Mouse (Mus musculus) cerebellum, postnatal 4 days (tissue): ENCODE data around the gene Palm.
"Not testable (repeated sequence)": the region's sequence is repeated elsewhere in the genome, so short reads cannot be mapped to it uniquely, and the experiment has no call there.

Experiments
- DNase-seq, 2 experiments: peaks; one replicate each; pipeline ENCODE4 v3.0.0; 2022; ENCODE audit warnings: low spot score in 2 of 2, mixed read lengths in 1 of 2

Palm gene

DNA sequence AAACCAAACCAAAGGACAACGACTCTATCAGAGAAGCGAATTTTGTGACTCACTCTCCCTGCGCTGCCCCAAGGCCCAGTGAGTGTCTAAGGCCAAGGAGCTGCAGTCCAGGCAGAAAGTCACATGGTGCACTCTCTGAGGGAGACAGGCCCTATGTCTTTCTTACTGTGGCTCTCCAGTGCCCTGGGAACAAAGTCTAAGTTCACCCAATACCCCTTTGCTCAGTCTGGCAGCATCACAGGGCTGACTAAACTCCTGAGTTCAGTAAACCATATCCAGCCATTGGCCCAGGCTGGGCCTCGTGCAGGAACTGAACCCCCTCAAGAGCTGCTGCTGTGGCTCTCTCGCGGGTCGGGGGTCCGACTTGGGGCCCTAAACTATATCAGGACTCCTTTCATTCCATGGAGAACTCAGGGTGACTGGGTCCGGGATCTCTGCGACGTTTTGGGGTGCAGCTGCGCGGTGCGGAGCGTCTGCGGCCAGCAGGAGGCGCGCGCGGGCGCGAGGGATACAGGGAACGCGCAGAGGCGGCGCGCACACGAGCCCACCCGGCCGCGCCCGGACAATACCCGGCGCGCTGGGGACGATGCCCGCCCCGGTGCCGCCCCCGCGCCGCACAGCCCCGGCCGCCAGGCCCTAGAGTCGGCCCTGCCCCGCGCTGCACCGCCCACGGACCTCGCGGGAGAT lies at the start of gene Palm:
Gene Palm (plus strand): TSS at position 522 of the 687 bp plus-strand sequence.
- DNase-seq, result peak; percentile 69 to 84

DNA sequence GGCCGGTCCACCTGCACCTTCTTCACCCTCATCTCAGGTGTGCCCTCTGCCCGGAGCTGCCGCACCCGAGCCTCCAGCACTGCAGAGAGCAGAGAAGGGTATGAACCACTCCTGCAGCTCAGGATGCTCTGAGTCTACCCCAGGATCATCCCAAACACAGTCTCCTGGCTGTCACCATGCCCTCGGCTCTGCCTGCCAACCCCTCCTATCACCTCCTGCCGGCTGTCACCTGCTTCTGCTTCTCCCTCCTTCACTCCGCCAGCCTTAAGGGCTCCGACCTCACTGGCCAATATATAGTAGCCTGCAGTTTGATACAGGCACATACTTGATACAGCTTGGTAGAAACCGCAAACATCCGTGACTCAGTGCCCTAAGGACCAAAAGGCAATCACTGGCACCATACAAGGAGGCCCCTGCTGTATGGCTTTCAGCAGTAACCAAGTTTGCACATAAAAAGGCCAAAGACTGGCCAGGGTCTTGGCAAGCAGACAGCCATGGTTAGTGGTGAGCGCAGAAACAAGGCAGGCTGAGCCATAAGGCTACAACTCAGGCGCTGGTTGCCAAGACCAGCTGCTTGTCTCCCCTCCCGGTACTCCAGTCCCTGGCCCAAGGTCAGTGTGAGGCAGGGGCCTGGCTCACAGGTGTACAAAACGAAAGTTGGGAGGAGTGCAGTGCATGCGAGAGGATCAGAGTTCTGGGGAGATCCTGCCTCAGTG lies 49.6 kb upstream of the Palm start:
- DNase-seq, result no peak

DNA sequence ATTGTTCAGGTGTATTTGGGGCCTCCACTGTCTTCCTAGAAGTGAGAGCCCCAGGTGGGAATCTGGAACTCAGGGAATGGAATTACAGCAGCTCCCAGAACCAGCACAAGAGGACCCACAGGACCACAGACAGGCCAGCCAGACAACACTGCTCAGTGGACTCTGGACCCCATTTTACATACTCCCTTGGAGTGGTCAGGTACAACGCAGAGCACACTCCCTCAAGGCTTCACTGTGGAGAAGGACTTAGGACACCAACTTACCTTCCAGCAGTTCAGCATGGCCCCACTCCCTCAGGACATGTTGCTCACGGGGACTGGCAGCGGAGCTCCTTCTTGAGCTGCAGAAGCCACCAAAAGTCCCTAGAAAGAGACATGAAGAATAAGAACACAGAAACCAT lies 48.0 kb upstream of the Palm start:
- DNase-seq, result no peak

DNA sequence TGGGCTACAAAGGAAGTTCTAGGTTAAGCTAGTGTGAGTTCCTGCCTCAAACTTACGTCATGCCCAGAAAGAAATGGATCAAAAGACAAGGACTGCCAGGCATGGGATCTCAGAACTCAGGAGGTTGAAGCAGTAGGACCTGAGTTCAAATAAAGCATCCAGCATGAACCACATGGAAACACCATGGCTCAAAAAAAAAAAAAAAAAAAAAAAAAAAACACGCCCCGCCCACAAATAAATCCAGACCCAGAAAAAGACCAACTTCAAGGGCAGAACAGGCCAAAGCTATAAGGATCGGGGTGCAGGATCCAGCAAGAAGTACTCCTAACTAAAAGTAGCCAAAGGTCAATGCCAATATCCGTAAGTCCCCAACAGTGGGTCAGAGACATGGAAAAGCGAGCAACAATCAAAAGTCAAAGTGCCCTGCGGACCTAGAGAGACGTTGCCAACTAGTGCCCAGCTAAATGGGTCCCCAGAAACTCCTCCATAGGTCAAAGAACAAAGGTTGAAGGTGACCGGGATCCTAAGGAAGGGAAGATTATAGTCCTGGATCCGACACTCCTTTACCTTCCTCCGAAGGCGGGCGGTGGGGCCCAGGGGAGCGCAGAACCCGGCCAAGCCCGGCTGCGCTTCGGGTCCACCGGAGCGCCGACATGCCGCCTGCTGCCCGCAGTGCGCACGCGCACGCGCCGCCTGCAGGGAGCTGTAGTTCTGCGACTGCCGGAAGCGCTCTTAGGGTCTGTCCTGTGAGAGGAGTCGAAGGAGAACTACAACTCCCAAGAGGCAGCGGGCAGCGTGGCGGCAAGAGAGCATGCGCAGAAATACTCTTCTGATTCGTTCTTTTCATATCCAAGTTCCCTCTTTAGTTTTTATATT lies 47.2 kb upstream of the Palm start, which contains the start of gene Polrmt:
Gene Polrmt (minus strand): TSS at position 684 of the 876 bp plus-strand sequence.
- DNase-seq, result peak; percentile 88 to 96

DNA sequence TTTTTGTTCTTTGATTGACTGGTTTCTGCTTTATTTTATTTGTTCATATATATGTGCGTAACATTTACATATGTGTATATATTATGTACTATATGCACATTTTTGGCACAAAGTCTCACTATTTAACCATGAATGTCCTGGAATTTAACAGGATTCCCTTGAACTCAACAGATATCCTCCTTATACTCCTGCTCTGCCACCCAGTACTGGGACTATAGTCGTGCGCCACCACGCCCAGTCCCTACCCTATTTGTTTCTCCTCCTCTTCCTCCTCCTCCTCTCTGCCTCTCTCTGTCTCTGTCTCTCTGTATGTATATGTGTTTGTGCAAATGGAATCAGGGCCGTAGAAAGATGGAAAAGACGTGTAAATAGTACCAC lies 46.6 kb upstream of the Palm start:
- DNase-seq, result no peak

DNA sequence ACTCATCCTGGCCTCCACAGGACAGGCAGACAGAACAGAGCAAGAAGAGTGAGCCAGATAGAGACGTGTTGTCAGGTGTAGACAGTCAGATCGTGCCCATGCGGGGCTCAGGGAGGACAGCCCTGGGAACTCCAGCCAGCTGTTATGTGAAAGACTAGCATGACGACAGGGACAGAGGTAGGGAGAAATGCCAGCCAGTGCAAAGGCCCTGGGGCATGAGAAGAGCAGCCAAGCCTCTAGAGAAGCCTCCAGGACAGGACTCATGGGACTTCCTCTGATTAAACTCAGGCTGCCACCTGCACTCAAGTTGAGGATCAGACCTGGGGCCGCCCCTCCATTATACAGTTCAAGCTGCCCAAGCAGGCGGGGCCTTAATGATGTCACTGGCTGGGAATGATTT lies 44.9 kb upstream of the Palm start:
- no peak for DNase-seq

DNA sequence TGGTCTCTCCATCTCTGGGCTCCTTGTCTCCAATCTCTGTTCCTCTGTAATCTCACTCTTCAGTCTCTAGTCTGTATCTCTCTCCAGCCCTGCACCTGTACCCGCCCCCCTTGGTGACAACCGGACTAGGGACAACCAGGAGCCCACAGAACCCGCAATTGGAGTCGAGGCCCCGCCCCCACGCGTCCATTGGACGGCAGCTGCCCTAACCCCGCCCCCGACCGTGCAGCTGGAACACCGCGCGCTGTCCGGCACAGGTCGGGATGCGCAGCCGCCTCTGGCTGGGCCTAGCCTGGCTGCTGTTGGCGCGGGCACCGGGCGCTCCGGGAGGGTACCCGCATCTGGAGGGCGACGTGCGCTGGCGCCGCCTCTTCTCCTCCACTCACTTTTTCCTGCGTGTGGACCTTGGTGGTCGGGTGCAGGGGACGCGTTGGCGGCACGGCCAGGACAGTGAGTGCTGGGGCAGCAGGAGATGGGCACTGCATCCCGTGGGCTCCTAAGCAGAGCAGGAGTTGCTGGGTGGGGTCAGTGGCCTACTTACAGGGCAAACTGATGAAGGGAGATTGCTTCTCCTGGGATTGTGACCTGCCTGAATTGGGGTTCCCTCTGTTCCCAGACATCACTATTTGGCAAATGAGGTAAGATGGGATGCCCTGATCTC lies 38.4 kb upstream of the Palm start, which contains the start of gene Fgf22:
Gene Fgf22 (plus strand): TSS at position 221 of the 661 bp plus-strand sequence.
- DNase-seq, result peak; percentile 56 to 78

DNA sequence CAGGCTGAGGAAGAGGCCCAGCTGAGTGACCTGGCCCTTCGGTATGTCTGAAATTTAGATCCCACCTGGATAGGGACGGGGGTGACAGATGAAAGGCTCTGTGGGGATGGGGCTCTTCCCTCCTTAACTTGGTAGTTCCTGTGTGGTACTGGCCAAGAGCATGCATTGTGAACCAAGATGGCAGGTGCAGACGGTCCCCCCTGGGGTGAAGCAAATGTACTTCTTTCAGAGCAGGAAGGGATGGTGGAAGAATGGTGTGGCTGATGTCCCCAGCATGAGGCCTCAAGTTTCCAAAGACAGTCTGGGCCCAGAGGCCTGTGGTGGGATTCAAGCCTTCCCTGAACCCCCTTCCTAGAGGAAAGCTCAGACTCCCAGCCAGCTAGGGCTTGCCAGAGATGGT lies 37.5 kb upstream of the Palm start:
- DNase-seq, result no peak

DNA sequence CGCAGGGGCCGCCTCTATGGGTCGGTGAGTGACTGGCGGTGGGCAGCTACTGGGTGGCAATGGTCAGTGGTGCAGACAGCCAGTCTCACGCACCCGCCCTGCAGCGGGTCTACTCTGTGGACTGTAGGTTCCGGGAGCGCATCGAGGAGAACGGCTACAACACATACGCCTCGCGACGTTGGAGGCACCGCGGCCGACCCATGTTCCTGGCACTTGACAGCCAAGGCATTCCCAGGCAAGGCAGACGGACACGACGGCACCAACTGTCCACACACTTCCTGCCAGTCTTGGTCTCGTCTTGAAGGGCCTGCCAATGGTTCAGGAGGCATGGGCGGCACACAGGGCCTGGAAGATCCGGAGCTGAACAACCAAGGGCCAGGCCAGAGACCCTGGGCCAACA lies 36.7 kb upstream of the Palm start:
- DNase-seq, result no peak

DNA sequence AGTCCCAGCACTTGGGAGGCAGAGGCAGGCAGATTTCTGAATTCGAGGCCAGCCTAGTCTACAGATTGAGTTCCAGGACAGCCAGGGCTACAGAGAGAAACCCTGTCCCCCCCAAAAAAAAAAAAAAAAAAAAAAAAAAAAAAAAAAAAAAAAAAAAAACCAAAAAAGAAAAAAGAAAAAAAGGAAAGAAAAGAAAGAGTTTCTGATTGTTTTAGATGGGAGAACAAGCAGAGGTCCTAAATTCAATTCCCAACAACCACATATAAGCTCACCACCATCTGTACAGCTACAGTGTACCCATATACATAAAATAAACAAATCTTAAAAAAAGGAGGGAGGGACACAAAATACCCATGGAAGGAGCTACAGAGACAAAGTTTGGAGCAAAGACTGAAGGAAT lies 33.7 kb upstream of the Palm start:
- not testable (repeated sequence) for DNase-seq

DNA sequence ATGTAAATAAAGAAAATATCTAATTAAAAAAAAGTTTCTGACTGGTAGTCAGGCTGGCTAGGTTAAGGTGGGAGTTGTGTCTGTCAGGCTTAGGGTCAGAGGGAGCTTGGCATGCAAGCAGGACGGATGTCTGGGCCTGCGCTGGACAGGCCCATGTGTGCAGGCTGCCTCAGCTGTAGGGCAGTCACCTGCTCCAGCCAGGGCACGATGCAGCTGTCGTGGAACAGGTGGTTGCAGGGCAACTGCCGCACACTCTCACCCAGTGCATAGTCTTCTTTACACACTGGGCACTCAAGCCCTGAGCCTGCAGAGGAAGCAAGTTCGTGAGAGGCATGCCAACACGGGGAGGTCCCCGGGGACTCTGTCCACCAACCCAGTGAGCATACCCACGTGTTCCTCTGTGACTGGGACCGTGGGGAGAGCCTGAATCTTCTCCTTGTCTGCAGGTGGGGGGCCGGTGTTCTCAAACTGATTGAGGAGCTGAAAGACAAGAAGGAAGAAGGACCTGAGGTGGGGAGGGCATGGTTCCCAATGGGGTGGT lies 32.7 kb upstream of the Palm start:
- no peak for DNase-seq

DNA sequence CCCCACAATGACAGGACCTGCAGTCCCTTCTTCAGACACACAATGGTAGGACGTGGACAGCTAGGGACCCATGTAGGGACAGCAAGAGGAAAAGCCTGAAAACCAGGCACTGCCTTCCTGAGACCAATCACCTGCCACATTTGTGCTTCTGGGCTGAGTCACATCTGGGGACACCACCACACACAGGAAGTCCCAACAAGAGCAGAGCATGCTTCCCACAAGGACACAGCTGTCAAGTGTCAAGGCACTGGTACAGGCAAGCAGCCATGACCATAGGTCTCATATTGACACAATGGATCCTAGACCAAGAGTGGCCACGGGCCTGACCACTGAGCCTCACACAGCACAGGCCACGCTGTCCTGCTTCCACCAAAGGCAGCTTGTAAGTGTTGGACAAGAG lies 30.5 kb upstream of the Palm start:
- no peak for DNase-seq

DNA sequence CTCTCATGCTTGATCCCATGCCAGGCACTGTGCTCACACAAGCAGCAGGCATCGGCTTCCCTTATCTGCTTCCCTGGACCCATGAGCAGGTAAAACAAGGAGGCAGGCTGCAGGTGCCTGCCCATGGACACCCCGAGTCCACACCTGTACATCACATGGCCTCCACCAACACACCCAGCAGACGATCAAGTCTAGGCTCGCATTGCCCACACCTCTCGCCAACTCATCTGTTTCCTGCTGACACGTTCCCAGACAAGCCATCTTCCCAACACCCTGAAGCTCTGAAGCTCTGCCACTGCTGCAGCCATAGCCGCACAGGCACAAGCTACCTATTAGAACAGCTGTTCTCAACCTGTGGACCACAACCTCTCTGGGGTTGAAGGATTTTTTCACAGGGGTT lies 29.1 kb upstream of the Palm start:
- DNase-seq, result no peak

DNA sequence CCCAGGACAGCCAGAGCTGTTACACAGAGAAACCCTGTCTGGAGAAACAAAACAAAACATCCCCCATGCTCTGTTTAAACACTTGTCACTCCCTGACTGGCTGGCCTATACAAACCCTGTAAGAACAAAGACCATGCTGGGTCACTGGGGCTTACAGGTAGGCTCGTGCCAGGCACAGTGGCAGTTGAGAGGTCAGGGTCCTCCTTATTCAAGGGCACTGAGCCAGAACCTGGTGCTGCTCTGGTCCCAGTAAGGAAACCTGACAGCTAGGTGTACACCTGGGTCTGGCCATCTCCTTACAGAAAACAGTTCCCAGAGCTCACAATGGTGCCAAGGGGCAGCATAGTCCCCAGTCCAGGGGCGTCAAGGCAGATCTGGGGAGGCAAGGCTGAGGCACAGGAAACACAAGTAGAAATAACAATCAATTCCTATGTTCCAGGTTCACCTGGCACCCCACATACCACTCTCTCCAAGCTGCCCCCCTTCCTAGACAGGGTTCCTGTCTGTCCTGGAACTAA lies 28.1 kb upstream of the Palm start:
- no peak for DNase-seq

DNA sequence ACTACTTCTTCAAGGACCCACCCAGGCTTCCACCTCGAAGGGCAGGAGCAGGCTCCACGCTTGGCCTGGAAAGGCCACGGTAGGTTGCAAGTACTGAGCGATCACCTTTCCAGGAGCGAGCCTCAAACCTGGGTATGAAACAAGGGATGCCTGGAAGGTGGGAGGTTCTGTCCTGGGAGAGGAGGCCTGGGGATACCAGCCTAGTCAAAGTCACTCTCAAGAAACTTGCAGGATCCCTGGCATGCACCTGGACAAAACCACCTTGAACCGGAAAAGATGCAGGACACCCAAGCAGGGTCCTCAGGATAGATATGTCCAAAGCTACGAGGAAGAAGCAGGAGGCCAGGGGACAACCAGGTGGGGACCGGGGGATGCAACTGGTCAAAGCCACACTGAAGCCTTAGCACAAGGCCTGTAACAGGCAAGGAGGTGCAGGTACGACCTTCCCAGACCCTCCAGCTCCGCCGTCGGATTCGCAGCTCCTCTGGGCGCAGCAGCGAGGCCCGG lies 27.3 kb upstream of the Palm start:
- no peak for DNase-seq

DNA sequence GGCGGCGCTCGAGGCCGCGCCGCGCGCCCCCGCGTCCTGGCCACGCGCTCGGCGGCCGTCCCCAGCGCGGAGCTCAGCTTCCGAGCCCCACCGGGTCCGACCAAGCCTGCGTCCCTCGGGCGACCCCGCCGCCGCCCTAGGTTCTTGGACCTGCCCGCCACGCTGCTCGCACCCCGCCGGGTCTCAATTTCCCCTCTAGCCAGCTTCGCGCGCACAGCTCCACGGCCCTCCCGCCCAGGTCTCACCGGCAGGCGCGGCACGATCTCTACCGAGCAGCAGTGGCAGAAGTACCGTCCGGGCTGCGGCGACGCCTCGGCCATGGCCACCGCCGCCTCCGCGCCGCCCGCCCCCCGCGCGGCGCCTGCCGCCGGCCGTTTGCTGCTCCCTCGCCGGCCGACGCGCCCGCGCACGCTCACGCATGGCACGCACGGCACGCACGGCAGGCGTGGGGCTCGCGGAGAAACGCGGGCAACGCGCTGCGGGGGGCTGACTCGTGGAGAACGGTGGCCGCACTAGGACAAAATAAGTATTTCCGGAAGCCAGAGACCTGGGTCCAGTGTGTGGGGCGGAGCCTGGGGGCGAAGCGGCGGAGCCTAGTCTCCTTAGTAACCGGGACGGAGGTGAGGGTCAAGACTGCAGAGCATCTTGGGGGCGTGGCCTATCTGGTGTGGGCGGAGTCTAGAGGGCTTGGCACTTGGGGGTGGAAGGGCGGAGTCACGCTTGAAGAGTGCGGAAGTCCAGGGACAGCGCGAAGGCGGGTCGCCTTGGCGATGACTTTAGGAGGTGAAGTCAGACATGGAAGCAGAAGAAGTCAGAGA lies 26.7 kb upstream of the Palm start, which contains the start of gene Rnf126:
Gene Rnf126 (minus strand): TSS at position 445 of the 818 bp plus-strand sequence.
- peak; percentile 99 to 100 for DNase-seq

DNA sequence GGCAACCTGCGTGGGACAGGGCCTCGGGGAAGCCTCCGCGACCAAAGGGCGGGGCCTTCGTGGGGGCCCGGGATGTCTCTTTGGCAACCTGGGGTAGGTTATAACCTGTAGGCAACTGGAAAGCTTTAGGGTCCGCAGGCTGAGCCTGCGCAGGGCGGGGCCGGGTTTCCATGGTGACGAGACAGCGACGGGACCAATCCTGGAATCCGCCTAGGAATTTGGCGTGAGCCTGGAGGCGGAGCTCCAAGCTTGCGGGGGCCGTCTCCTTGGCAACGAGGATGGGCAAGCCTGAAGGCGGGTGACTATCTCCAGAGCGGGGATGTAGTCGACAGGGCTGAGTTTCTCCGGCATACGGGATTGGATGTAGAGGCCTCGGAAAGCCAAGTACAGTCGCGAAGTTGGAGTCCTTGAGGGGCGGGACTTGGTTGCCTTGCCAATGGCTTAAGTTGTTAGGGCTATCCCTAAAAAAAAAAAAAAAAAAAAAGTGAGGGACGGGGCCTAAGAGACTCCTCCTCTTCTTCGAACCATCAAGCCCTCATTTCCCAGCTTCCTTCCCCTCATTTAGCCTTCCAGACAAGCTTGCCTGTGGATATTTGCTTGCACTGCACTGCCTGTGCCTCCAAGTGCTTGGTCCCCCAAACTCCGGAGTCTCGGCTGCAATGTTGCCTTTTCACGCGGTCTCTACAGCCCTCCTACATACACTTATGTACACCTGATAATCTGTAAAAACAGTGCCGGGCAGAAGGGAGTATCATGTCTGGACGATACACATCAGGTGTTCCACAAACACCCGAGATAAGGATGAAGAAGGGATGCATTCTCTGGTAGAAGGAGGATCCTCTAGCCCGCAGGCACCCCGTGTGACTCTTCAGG lies 25.8 kb upstream of the Palm start:
- peak; percentile 82 to 93 for DNase-seq

DNA sequence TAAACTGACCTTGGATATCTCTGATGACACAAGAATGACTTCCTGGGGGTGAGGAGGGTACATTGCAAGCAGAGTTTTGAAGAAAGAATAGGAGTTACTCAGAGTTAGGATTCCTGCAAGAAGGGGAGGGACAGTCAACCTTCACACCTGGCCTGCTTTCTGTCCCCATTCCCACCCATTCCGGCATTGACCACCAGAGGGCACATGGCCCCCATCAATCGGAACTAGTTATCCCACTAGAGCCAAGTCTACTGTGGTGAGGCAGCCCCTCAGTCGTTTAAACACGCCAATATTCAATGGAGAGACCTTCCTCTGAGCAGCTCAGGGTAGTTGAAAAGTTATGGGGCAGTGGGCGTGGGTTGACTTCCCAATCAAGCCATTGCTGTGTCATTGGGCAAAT lies 25.0 kb upstream of the Palm start:
- peak; percentile 81 to 83 for DNase-seq

DNA sequence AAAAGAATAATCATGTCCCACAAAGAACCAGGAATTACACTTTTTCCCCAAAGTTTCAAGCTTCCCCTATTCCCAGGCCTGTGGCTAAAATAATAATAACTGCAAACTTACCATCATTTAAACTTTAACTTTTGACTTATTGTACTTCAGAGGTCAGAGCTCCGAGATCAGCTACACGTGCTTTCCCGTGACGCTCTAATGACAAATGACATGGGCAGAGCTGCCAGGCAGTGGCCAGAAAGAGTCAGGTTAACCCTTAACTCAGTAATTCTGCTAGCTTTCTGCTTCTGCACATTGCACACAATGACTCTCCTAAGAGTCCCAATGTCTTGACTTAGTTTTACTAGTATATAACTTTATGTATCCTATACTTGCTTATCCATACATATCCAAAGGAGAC lies 24.0 kb upstream of the Palm start:
- DNase-seq, result no peak
